Mouse (Mus musculus) heart, embryonic 11.5 days (tissue): ENCODE results near the gene Manba. TPM values are rescaled to one million over a fixed set of nuclear protein-coding genes. Genes with fewer than 3 reads are reported as not detected.

ENCODE experiments used
- ATAC-seq: fragments of 200-750 bp; cut with Nextera tagmentation; replicated peaks from 2 replicates; pipeline ENCODE4 v1.8.0; 2017; ENCODE audit warnings: moderate library complexity; ENCODE audit not compliant: insufficient number of reproducible peaks, low FRiP score, low TSS enrichment
- H3K27ac ChIP-seq: fragments of 300-500 bp; sonication (generic); 2 replicates; pipeline ENCODE4 v1.5.1; 2014; ENCODE audit warnings: mild to moderate bottlenecking, low read depth, low read length
- H3K27me3 ChIP-seq: fragments of 300-500 bp; sonication (generic); 2 replicates; pipeline ENCODE4 v1.6.1; 2014; ENCODE audit warnings: mild to moderate bottlenecking, low read length, mixed read lengths; ENCODE audit not compliant: control insufficient read depth, insufficient read depth
- H3K36me3 ChIP-seq: fragments of 300-500 bp; sonication (generic); 2 replicates; pipeline ENCODE4 v1.6.1; 2014; ENCODE audit warnings: mild to moderate bottlenecking, low read length, moderate library complexity, mixed read lengths; ENCODE audit not compliant: control insufficient read depth, insufficient read depth
- H3K4me1 ChIP-seq: fragments of 300-500 bp; sonication (generic); 2 replicates; pipeline ENCODE4 v1.6.1; 2014; ENCODE audit warnings: low read length; ENCODE audit not compliant: control insufficient read depth, insufficient read depth
- H3K4me2 ChIP-seq: fragments of 300-500 bp; sonication (generic); 2 replicates; pipeline ENCODE4 v1.6.1; 2014; ENCODE audit warnings: mild to moderate bottlenecking, moderate library complexity
- H3K4me3 ChIP-seq: fragments of 300-500 bp; sonication (generic); 2 replicates; pipeline ENCODE4 v1.5.1; 2014; ENCODE audit warnings: low read depth, low read length
- H3K9ac ChIP-seq: fragments of 300-500 bp; sonication (generic); 2 replicates; pipeline ENCODE4 v1.6.1; 2014; ENCODE audit warnings: mild to moderate bottlenecking, low read depth, low read length, moderate library complexity
- H3K9me3 ChIP-seq: fragments of 300-500 bp; sonication (generic); replicated peaks from 2 replicates; pipeline ENCODE4 v1.6.1; 2016; ENCODE audit warnings: low read length; ENCODE audit not compliant: control insufficient read depth
- WGBS: fragments of 180-500 bp; shearing (Covaris S2); extraction: QIAGEN DNeasy Blood & Tissue Kit; methylation state at CpG from one replicate; pipeline ENCODE4 v1.1.7; 2014; ENCODE audit not compliant: insufficient replicate concordance; 5-methylcytosine and 5-hydroxymethylcytosine counted together
- polyA plus RNA-seq: library from polyadenylated mRNA; unstranded; fragments of >200 nt; fragmentation: Nextera tagmentation; extraction: Ambion mirVana; gene quantifications from 2 replicates; pipeline ENCODE4 v1.2.1, GENCODE M21; 2014

The Manba gene
- polyA plus RNA-seq, 1 experiment from 2014 or later, result 29.7 TPM

- no peaks in the 10 kb centered on the region for H3K36me3 ChIP-seq
- no peak overlapping the region for H3K9ac ChIP-seq
- H3K4me3 ChIP-seq, result no peak overlapping the region
- H3K4me2 ChIP-seq, result no peak overlapping the region
- H3K27me3 ChIP-seq, result no peaks in the 10 kb centered on the region
- WGBS, result 75% methylated on average over 3 of the region's 3 CpGs
- no peaks in the 10 kb centered on the region for H3K9me3 ChIP-seq
- no peak overlapping the region for H3K27ac ChIP-seq
- no peak for ATAC-seq
- peaks cover 5% of the 10 kb centered on the region for H3K4me1 ChIP-seq
Observed at GRCm38 (mm10) chr3:135510372-135510771, 25.0 kb downstream of the Manba start.

GRCm38 (mm10) chr3:135511683-135512082 lies 26.3 kb downstream of the Manba start:
- no peak for ATAC-seq
- H3K4me3 ChIP-seq, result no peak overlapping the region
- H3K9me3 ChIP-seq, result no peaks in the 10 kb centered on the region
- H3K27me3 ChIP-seq, result no peaks in the 10 kb centered on the region
- H3K36me3 ChIP-seq, result no peaks in the 10 kb centered on the region
- H3K27ac ChIP-seq, result no peak overlapping the region
- no peak overlapping the region for H3K9ac ChIP-seq
- WGBS, result 32% methylated on average over 11 of the region's 11 CpGs
- H3K4me2 ChIP-seq, result no peak overlapping the region
- peaks cover 18% of the 10 kb centered on the region for H3K4me1 ChIP-seq

- no peak overlapping the region for H3K27ac ChIP-seq
- H3K36me3 ChIP-seq, result no peaks in the 10 kb centered on the region
- H3K9ac ChIP-seq, result no peak overlapping the region
- peaks cover 24% of the 10 kb centered on the region for H3K4me1 ChIP-seq
- no peaks in the 10 kb centered on the region for H3K27me3 ChIP-seq
- H3K4me3 ChIP-seq, result no peak overlapping the region
- H3K4me2 ChIP-seq, result peak overlapping the region; percentile 16; the same call in 1 of the 2 replicates
- no peak for ATAC-seq
- 48% methylated on average over 11 of the region's 11 CpGs for WGBS
- H3K9me3 ChIP-seq, result no peaks in the 10 kb centered on the region
Observed at GRCm38 (mm10) chr3:135513270-135513669, 27.9 kb downstream of the Manba start.

GRCm38 (mm10) chr3:135513800-135514425 lies 28.5 kb downstream of the Manba start:
- Histone ChIP-seq H3K9me3 (no peaks in the 10 kb centered on the region), H3K27ac (no peak overlapping the region), H3K4me2 (no peak overlapping the region), H3K4me3 (no peak overlapping the region), H3K36me3 (no peaks in the 10 kb centered on the region), H3K27me3 (no peaks in the 10 kb centered on the region), H3K4me1 (peaks cover 27% of the 10 kb centered on the region), H3K9ac (no peak overlapping the region)
- ATAC-seq, result no peak
- WGBS, result 69% methylated on average over 14 of the region's 14 CpGs

GRCm38 (mm10) chr3:135515246-135515645 lies 29.8 kb downstream of the Manba start:
- no peak overlapping the region for H3K9ac ChIP-seq
- no peak for ATAC-seq
- H3K27ac ChIP-seq, result 0 out of 2 replicates have a peak overlapping the region, but pooled peaks have one; percentile 88
- H3K4me1 ChIP-seq, result peaks cover 30% of the 10 kb centered on the region
- H3K9me3 ChIP-seq, result no peaks in the 10 kb centered on the region
- H3K4me2 ChIP-seq, result no peak overlapping the region
- no peaks in the 10 kb centered on the region for H3K27me3 ChIP-seq
- H3K4me3 ChIP-seq, result no peak overlapping the region
- no peaks in the 10 kb centered on the region for H3K36me3 ChIP-seq
- WGBS, result 74% methylated on average over 5 of the region's 5 CpGs

GRCm38 (mm10) chr3:135516891-135517290 lies 31.5 kb downstream of the Manba start:
- peak overlapping the region; percentile 88 for H3K27ac ChIP-seq
- peaks cover 34% of the 10 kb centered on the region for H3K4me1 ChIP-seq
- 17% methylated on average over 6 of the region's 6 CpGs for WGBS
- H3K9ac ChIP-seq, result 0 out of 2 replicates have a peak overlapping the region, but pooled peaks have one; percentile 46
- no peaks in the 10 kb centered on the region for H3K9me3 ChIP-seq
- no peaks in the 10 kb centered on the region for H3K36me3 ChIP-seq
- H3K27me3 ChIP-seq, result no peaks in the 10 kb centered on the region
- peak; percentile 87 for ATAC-seq
- no peak overlapping the region for H3K4me3 ChIP-seq
- H3K4me2 ChIP-seq, result peak overlapping the region; percentile 14; the same call in 1 of the 2 replicates

GRCm38 (mm10) chr3:135518882-135519281 lies 33.5 kb downstream of the Manba start:
- WGBS, result 58% methylated on average over 5 of the region's 5 CpGs
- no peaks in the 10 kb centered on the region for H3K9me3 ChIP-seq
- H3K4me3 ChIP-seq, result no peak overlapping the region
- no peaks in the 10 kb centered on the region for H3K27me3 ChIP-seq
- peaks cover 43% of the 10 kb centered on the region for H3K4me1 ChIP-seq
- H3K27ac ChIP-seq, result peak overlapping the region; percentile 55
- H3K36me3 ChIP-seq, result no peaks in the 10 kb centered on the region
- 0 out of 2 replicates have a peak overlapping the region, but pooled peaks have one; percentile 22 for H3K9ac ChIP-seq
- no peak for ATAC-seq
- H3K4me2 ChIP-seq, result no peak overlapping the region

GRCm38 (mm10) chr3:135519584-135519983 lies 34.2 kb downstream of the Manba start:
- H3K27me3 ChIP-seq, result no peaks in the 10 kb centered on the region
- no peak overlapping the region for H3K4me2 ChIP-seq
- H3K27ac ChIP-seq, result peak overlapping the region; percentile 46; the same call in 1 of the 2 replicates
- ATAC-seq, result no peak
- no peaks in the 10 kb centered on the region for H3K36me3 ChIP-seq
- H3K9me3 ChIP-seq, result no peaks in the 10 kb centered on the region
- H3K4me1 ChIP-seq, result peaks cover 43% of the 10 kb centered on the region
- H3K9ac ChIP-seq, result peak overlapping the region; percentile 46; the same call in 1 of the 2 replicates
- no peak overlapping the region for H3K4me3 ChIP-seq
- 50% methylated on average over 6 of the region's 6 CpGs for WGBS

GRCm38 (mm10) chr3:135521963-135522362 lies 36.6 kb downstream of the Manba start:
- 11% methylated on average over 4 of the region's 4 CpGs for WGBS
- Histone ChIP-seq H3K4me1 (peaks cover 23% of the 10 kb centered on the region), H3K4me2 (peak overlapping the region; percentile 50), H3K36me3 (no peaks in the 10 kb centered on the region), H3K9ac (peak overlapping the region; percentile 63), H3K27ac (peak overlapping the region; percentile 90), H3K27me3 (no peaks in the 10 kb centered on the region), H3K9me3 (no peaks in the 10 kb centered on the region), H3K4me3 (no peak overlapping the region)
- ATAC-seq, result peak; percentile 70
